Mouse (Mus musculus): Measurements from ENCODE around the gene Coro1c.

Coro1c gene

GRCm38 (mm10) chr5:113798525-113798924, 110.0 kb downstream of the Coro1c start:
- DNase-seq (ENCODE audit: low read depth, low spot score) = no peak

GRCm38 (mm10) chr5:113797149-113797882, 111.2 kb downstream of the Coro1c start:
- DNase-seq (ENCODE audit: low read depth, low spot score) = no peak

GRCm38 (mm10) chr5:113796401-113797148, 112.0 kb downstream of the Coro1c start:
- DNase-seq (ENCODE audit: low read depth, low spot score) = no peak
